Mouse (Mus musculus) limb, embryonic 15.5 days (tissue): ENCODE measurements at regions not wholly inside any gene's neighbourhood (a gene's known extent, or its start where the extent isn't known, plus 50 kb on each side); places are given as distances from the start of the nearest gene placed in this dataset.

Experiments
- ATAC-seq: fragments of 200-750 bp; cut with Nextera tagmentation; 2 replicates; pipeline ENCODE4 v1.8.0; 2017; ENCODE audit warnings: low read depth, moderate TSS enrichment; ENCODE audit not compliant: insufficient number of reproducible peaks, low FRiP score, low TSS enrichment
- H3K27ac ChIP-seq: fragments of 300-500 bp; sonication (generic); 2 replicates; pipeline ENCODE4 v1.5.1; 2015; ENCODE audit warnings: moderate library complexity, mild to moderate bottlenecking, inconsistent platforms
- H3K27me3 ChIP-seq: fragments of 300-500 bp; sonication (generic); 2 replicates; pipeline ENCODE4 v1.6.1; 2015; ENCODE audit warnings: inconsistent platforms
- H3K36me3 ChIP-seq: fragments of 300-500 bp; sonication (generic); 2 replicates; pipeline ENCODE4 v1.6.1; 2015; ENCODE audit warnings: inconsistent platforms
- H3K4me1 ChIP-seq: fragments of 300-500 bp; sonication (generic); 2 replicates; pipeline ENCODE4 v1.6.1; 2015; ENCODE audit warnings: inconsistent platforms
- H3K4me2 ChIP-seq: fragments of 300-500 bp; sonication (generic); 2 replicates; pipeline ENCODE4 v1.6.1; 2015; ENCODE audit warnings: mild to moderate bottlenecking, inconsistent platforms
- H3K4me3 ChIP-seq: fragments of 300-500 bp; sonication (generic); 2 replicates; pipeline ENCODE4 v1.5.1; 2015; ENCODE audit warnings: mild to moderate bottlenecking, inconsistent platforms
- H3K9ac ChIP-seq: fragments of 300-500 bp; sonication (generic); 2 replicates; pipeline ENCODE4 v1.6.1; 2015; ENCODE audit warnings: inconsistent platforms
- H3K9me3 ChIP-seq: fragments of 300-500 bp; sonication (generic); 2 replicates; pipeline ENCODE4 v1.6.1; 2016; ENCODE audit warnings: inconsistent platforms
- WGBS: fragments of 180-500 bp; shearing (Covaris S2); methylation state at CpG from one replicate; pipeline ENCODE4 v1.1.7; 2015; 5-methylcytosine and 5-hydroxymethylcytosine counted together

DNA sequence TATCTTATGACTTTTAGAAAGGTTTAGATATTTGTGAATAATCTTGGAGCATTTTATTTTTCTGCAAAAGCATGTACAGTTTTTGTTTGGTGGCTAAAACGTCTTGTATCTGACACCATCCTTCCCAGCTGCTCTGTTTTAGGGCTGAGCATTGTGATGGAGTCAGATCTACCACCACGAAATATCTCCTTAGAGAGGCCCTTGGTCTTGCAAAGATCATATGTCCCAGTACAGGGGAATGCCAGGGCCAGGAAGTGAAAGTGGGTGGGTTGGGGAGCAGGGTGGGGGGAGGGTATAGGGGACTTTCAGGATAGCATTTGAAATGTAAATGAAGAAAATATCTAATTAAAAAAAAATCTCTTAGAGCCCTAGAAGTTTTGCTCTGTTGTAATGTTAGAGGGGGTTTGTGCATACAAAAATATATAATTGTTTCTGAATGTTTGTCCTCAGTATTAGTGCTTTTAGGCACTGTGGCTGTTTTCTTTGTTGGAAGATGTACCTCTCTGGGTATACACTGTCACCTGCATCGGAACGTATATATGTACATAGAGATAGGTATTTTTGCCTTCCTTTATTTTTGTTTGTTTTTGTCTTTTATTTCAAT is 211.4 kb downstream of the Otol1 start:
- H3K4me3 ChIP-seq = no peak overlapping the region
- H3K27me3 ChIP-seq = no peaks in the 10 kb centered on the region
- H3K36me3 ChIP-seq = no peaks in the 10 kb centered on the region
- H3K27ac ChIP-seq = no peak overlapping the region
- no peak for ATAC-seq
- WGBS = 77% methylated on average over 4 of the region's 4 CpGs
- no peaks in the 10 kb centered on the region for H3K9me3 ChIP-seq
- H3K9ac ChIP-seq = no peak overlapping the region
- no peaks in the 10 kb centered on the region for H3K4me1 ChIP-seq
- H3K4me2 ChIP-seq = no peak overlapping the region

DNA sequence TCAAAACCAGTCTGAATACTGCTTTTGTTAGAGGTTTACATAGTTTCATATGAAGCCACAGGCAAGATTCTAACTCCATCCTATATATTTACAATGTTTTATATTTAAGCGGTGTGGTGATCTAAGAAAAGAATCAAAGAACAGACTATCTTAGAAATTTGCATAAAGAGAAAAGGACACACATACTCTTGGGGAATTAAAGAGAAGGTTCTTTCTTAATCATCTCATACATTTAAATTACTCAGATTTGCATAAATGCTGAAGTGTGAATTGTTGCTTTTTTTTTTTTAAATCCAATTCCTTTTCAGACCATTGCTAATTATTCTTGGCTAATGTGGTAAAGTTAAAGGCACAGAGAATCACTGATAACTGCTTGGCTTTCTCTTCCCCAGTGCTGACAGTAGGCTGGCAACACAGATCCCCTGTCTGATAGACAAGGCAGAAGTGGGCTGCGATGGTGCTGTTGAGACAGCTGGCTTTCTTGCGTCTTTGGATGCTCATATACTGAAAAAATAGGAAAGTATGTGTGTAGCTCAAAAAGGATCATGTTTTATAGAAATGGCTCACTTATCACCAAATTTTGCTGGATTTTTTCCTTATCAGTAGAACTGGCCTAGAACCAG is 216.1 kb downstream of the Otol1 start:
- Histone ChIP-seq H3K4me1 (no peaks in the 10 kb centered on the region), H3K27ac (no peak overlapping the region), H3K4me2 (no peak overlapping the region), H3K4me3 (no peak overlapping the region), H3K36me3 (no peaks in the 10 kb centered on the region), H3K9me3 (no peaks in the 10 kb centered on the region), H3K27me3 (no peaks in the 10 kb centered on the region), H3K9ac (no peak overlapping the region)
- ATAC-seq = no peak
- 79% methylated on average over 3 of the region's 3 CpGs for WGBS

DNA sequence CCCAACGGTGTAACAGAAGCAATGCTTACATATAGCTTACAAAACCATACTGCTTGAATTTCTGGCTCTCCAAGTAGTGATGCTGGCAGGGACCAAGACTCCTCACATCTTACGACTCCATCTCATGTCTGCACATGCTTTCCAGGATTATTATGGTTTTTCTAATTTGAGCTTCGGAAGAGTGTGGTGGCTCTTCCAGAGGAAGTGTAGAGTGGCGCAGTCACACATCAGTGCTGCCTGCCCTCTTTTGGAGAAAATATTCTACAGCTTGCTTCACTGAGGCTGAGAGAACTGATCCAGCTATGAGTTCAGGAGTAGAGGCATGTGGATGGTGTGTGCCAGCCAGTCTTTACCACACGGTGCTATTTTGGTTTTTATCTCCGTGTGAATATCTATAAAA is 217.4 kb downstream of the Otol1 start:
- 85% methylated on average over 6 of the region's 6 CpGs for WGBS
- Histone ChIP-seq H3K27ac (no peak overlapping the region), H3K4me1 (no peaks in the 10 kb centered on the region), H3K4me3 (no peak overlapping the region), H3K9ac (no peak overlapping the region), H3K9me3 (no peaks in the 10 kb centered on the region), H3K36me3 (no peaks in the 10 kb centered on the region), H3K27me3 (no peaks in the 10 kb centered on the region), H3K4me2 (no peak overlapping the region)
- ATAC-seq = no peak

DNA sequence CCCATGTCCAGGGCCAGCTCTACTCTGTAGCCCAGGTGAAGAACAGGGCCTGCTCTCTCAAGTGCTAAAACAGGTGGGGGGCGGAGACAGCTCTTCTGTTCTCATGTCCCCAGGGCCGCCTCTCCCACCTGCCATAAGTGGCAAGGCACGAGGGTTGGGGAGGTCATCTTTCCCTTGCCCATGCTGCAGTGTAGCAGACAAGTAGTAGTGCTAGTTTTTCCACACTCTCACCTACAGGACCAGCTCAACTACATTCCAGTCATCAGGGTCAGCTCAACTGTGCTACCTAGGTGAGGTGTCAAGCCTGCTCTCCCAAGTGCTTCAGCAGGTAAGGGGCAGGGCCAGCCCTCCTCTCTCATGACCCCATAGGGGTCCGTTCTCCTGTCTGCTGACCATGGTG is 219.8 kb downstream of the Otol1 start:
- H3K9me3 ChIP-seq = no peaks in the 10 kb centered on the region
- no peaks in the 10 kb centered on the region for H3K36me3 ChIP-seq
- no peak overlapping the region for H3K4me3 ChIP-seq
- ATAC-seq = no peak; the same call in 1 of the 2 replicates
- no peak overlapping the region for H3K9ac ChIP-seq
- H3K27ac ChIP-seq = no peak overlapping the region
- no peaks in the 10 kb centered on the region for H3K27me3 ChIP-seq
- 74% methylated on average over 4 of the region's 4 CpGs for WGBS
- H3K4me1 ChIP-seq = no peaks in the 10 kb centered on the region
- no peak overlapping the region for H3K4me2 ChIP-seq

DNA sequence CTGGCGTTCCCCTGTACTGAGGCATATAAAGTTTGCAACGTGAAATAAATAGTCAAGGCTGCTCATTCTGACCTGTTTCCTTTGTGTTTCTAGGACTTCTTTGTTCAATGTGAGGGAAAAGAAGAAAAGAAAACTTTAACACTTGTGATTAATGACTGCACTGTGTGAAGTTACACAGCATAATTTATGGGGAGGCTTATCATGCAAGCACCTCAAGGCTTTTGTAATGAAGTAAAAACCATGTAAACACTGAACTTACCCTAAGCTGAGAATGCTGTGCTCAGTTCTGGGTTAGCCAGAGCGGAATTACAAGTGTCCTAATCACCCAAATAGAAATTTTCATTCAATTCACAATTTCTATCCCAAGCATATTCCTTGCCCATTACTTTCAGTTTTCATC is 241.2 kb downstream of the Otol1 start:
- Histone ChIP-seq H3K36me3 (no peaks in the 10 kb centered on the region), H3K4me1 (no peaks in the 10 kb centered on the region)
- WGBS = 37% methylated on average over 3 of the region's 3 CpGs

DNA sequence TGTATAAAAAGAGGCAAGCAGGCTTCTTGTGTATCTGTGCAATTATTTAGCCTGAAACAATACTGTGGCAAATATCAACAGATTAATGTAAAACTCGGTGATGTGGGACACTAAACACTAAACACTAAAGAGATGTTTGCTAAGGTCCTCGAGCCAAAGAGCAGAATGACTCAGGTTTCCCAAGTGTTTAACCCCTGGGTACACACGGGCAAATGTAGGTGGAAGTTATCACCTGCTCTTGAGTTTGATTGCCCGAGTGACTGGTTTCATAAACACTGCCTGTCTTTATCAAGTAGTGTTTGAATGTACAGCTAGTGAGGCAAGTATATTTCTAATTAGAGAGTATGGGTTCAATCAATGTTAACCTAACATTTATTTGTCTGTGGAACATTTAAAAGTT is 242.5 kb downstream of the Otol1 start:
- Histone ChIP-seq H3K4me1 (no peaks in the 10 kb centered on the region), H3K4me2 (no peak overlapping the region), H3K27me3 (no peaks in the 10 kb centered on the region), H3K27ac (no peak overlapping the region), H3K9ac (no peak overlapping the region), H3K9me3 (no peaks in the 10 kb centered on the region), H3K36me3 (no peaks in the 10 kb centered on the region), H3K4me3 (no peak overlapping the region)
- no peak for ATAC-seq
- 73% methylated on average over 4 of the region's 4 CpGs for WGBS

More for the DNA sequence above, 241.2 kb downstream of the Otol1 start:
- no peak overlapping the region for H3K9ac ChIP-seq
- no peaks in the 10 kb centered on the region for H3K27me3 ChIP-seq
- no peak overlapping the region for H3K27ac ChIP-seq
- no peak for ATAC-seq
- H3K4me3 ChIP-seq = no peak overlapping the region
- H3K9me3 ChIP-seq = no peaks in the 10 kb centered on the region
- no peak overlapping the region for H3K4me2 ChIP-seq

DNA sequence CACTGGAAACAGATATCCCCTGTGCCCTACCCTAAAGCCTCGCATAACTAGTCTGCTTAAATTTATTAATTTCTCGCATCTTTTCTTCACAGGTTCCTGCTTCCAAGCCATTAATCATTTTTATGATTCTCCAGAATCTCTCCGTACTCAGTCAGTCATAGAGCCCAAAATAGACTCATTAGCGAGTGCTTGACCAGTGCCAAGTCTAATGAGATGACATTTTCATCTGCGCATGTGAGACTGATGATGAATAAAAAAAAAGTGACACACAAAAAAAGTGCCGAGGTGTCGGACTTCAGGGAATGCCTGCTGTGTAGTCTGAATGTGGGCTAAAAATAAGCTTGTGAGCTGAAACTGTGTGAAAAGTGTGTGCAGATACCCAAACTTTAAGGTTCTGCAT is 243.3 kb downstream of the Otol1 start:
- no peaks in the 10 kb centered on the region for H3K9me3 ChIP-seq
- H3K27ac ChIP-seq = no peak overlapping the region
- H3K4me1 ChIP-seq = no peaks in the 10 kb centered on the region
- no peaks in the 10 kb centered on the region for H3K27me3 ChIP-seq
- no peak overlapping the region for H3K4me2 ChIP-seq
- ATAC-seq = no peak
- H3K9ac ChIP-seq = no peak overlapping the region
- 39% methylated on average over 7 of the region's 7 CpGs for WGBS
- H3K4me3 ChIP-seq = no peak overlapping the region
- H3K36me3 ChIP-seq = no peaks in the 10 kb centered on the region

DNA sequence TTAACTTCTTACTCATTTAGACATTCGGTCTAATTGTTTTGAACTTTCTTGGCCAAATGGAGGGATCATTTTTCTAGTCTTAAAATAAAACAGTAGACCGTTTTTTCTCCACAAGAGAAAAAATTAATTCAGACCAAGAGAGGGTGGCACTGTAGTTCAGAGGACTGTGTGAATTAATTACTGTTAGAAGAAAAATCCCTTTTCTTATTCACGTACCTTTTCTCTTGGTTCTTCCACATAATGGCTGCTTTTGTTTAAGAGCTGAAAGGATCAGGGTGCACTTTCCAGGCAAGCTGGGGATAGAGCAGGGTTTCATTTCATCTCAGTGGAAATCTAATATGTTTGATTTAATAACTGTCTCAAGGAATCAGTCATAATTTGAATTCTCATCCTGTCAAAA is 255.9 kb downstream of the Otol1 start:
- H3K4me3 ChIP-seq = no peak overlapping the region
- ATAC-seq = no peak
- no peak overlapping the region for H3K9ac ChIP-seq
- 55% methylated on average over 3 of the region's 3 CpGs for WGBS
- no peak overlapping the region for H3K27ac ChIP-seq
- no peaks in the 10 kb centered on the region for H3K36me3 ChIP-seq
- no peaks in the 10 kb centered on the region for H3K9me3 ChIP-seq
- H3K27me3 ChIP-seq = no peaks in the 10 kb centered on the region
- no peaks in the 10 kb centered on the region for H3K4me1 ChIP-seq
- H3K4me2 ChIP-seq = no peak overlapping the region

DNA sequence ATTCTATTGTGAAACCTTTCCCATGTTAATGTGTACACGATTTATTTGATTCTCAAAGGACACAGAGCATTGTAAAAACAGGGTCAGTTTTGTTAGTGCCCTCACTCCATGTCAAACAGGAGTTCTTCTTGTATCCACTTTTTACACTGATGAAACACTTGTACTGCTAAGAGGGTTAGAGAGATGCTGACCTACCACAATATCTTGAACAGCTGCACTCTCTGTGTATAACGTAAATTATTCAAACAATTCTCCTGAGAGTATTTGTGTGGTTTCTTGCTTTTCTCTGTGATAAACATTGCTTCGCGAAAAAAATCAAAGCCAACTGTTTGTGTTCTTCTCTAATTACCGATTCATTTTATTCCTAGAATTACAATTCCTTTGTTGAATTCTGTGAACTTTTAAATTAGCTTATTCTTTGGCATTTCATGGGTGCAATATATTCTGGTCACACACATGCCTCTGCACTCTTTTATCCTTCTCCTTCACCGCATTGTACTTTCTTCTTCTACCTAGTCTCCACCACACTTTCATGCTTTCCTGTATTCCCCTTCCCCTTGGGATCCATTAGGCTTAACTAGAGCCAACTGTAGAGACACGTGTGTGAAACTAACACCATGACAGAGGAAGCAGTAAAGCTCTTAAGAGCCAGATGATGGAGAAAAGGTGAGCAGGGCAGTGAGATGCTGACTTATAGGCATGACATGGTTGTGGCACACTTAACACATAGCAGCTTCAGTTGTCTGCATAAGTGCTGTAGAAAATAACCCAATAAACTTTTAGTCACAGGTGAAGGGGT is 281.4 kb downstream of the Otol1 start:
- H3K4me2 ChIP-seq = no peak overlapping the region
- no peak overlapping the region for H3K27ac ChIP-seq
- no peaks in the 10 kb centered on the region for H3K36me3 ChIP-seq
- no peaks in the 10 kb centered on the region for H3K27me3 ChIP-seq
- no peak for ATAC-seq
- no peaks in the 10 kb centered on the region for H3K9me3 ChIP-seq
- no peaks in the 10 kb centered on the region for H3K4me1 ChIP-seq
- WGBS = 46% methylated on average over 7 of the region's 7 CpGs
- H3K4me3 ChIP-seq = no peak overlapping the region
- no peak overlapping the region for H3K9ac ChIP-seq

DNA sequence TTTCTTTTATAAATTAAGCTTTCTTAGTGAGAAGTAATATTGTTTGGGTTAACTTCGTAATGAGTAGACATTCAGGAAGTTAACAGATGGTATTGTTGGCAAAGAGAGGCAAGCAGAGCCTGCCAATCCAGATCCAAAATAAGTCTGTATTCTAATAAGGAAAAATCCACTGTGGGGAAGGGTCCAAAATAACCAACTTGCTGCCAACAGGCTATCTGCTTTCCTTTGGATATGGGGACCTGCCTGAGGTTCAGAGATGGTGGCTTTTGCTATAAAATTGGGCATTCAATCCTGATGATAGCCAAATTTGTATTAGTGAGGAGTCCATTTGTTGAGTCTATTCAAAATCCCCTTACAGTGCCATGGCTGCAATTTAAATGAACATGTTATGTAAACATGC is 300.1 kb downstream of the Otol1 start:
- no peaks in the 10 kb centered on the region for H3K27me3 ChIP-seq
- H3K4me1 ChIP-seq = no peaks in the 10 kb centered on the region
- H3K36me3 ChIP-seq = no peaks in the 10 kb centered on the region
- H3K27ac ChIP-seq = no peak overlapping the region
- no peak overlapping the region for H3K9ac ChIP-seq
- H3K4me3 ChIP-seq = no peak overlapping the region
- no peaks in the 10 kb centered on the region for H3K9me3 ChIP-seq
- H3K4me2 ChIP-seq = no peak overlapping the region
- ATAC-seq = no peak
- 68% methylated on average over 1 of the region's 1 CpGs for WGBS

DNA sequence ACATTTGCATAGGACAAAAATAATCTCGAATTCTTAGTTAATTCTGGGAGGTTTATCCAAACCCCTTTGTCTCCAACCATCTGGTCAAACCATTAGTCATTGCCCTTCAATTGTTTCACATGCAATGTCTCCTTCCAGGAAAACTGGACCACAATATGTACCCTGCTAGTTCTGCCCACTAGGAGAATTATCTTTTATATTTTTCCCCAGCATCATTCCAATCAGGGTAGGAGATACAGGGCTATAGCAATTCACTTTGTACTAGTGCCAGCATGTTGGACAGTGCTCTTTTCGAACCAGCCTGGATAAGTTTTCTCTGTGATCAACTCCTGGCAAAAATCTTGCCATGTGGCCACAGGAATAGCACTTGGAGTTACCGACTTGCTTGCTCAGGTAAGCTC is 300.6 kb downstream of the Otol1 start:
- H3K4me2 ChIP-seq = no peak overlapping the region
- H3K9ac ChIP-seq = no peak overlapping the region
- WGBS = 73% methylated on average over 3 of the region's 3 CpGs
- H3K27me3 ChIP-seq = no peaks in the 10 kb centered on the region
- no peaks in the 10 kb centered on the region for H3K36me3 ChIP-seq
- no peak overlapping the region for H3K4me3 ChIP-seq
- H3K4me1 ChIP-seq = no peaks in the 10 kb centered on the region
- H3K9me3 ChIP-seq = no peaks in the 10 kb centered on the region
- no peak for ATAC-seq
- H3K27ac ChIP-seq = no peak overlapping the region

DNA sequence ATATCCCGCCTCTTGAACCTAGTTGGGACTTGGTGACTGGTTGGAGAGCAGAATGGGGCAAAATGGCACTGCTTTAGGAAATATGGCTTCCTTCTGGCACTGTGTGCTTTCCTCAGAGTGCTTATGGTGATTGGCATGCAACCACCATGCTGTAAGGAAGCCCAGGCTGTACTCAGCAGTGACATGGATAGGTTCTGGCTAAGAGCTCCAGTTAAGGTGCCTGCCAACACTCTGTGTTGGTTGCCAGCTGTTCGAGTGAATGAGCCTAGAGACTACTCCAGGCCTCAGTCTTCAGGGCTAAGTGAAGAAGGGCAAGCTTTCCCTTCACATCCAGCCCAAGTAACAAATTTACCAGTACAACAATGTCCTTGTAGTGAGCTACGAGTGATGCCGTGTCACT is 301.9 kb downstream of the Otol1 start:
- Histone ChIP-seq H3K9ac (no peak overlapping the region), H3K4me3 (no peak overlapping the region), H3K4me2 (no peak overlapping the region), H3K9me3 (no peaks in the 10 kb centered on the region), H3K4me1 (no peaks in the 10 kb centered on the region), H3K36me3 (no peaks in the 10 kb centered on the region), H3K27ac (no peak overlapping the region), H3K27me3 (no peaks in the 10 kb centered on the region)
- 75% methylated on average over 4 of the region's 4 CpGs for WGBS
- no peak; the same call in 1 of the 2 replicates for ATAC-seq
